Mouse (Mus musculus): ENCODE measurements around the gene Olfr575. TPM values are rescaled to one million over a fixed set of nuclear protein-coding genes. Genes with fewer than 3 reads are reported as not detected.

Gene Olfr575
- polyA plus RNA-seq (2014; fragmentation: Illumina TruSeq; extraction: RNeasy Lipid Tissue Mini Kit (QIAGEN cat#74804); ENCODE audit: insufficient read depth, low read depth, low replicate concordance): not detected

DNA sequence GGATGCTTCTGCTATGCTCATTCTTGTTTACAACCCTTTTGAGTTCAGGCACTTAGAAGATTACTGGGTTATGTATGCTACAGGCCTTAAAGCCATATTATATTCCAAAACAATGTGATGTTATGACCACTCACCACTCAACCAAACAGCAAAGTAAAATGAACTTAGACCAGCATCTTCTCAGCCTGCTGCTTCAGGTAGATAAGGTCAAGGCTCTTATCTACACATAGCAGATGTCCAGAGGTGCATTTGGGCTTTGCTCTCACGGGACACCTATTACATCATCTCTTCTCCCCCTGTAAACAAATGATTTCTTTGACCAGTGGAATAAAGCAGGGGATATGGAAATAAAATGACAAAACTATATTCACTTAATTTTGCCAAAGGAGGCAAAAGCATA is at the start of gene Olfr575:
TSS of gene Olfr575 (minus strand) at position 183 of the 400 bp plus-strand sequence.

DNA sequence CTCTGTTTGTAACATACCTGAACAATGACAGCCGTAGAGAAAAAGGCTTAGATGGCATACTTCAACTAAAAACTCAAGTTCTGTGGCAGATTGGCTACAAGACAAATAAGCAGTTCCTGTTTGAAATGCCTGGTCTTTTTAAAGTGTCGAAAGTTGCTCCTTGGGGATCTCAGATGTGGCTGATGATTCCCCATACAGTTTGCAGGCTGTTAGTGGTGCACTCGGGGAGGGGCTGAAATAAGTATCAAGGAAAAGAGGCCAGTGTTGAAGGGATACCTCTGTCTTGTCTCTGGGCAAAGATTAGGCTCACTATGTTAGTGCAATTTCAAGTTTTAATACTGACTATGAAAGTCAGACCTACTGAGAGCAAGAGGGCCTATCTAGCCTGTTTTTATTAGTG is 30.6 kb upstream of the Olfr575 start, which contains the start of gene Olfr578:
TSS of gene Olfr578 (minus strand) at position 101 of the 400 bp plus-strand sequence.

DNA sequence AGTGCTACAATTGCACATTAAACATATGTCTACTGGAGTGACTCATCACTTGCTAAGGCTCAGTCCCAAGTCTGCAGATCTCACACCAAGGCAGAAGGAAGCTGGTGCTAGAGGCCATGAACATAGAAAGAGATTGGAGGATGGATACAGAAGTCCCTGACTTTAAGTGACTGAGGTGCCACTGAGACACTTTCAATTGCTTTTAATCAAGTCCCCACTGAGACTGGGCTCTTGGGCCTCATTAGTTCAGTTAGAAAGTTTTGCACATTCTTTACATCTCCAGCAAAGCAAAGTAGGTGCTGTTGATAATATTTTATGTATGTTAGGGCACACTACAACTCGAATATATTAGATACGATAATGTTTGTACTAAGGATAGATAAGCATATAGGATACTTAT is 17.3 kb upstream of the Olfr575 start, which contains the start of gene Olfr577:
TSS of gene Olfr577 (minus strand) at position 101 of the 400 bp plus-strand sequence.

DNA sequence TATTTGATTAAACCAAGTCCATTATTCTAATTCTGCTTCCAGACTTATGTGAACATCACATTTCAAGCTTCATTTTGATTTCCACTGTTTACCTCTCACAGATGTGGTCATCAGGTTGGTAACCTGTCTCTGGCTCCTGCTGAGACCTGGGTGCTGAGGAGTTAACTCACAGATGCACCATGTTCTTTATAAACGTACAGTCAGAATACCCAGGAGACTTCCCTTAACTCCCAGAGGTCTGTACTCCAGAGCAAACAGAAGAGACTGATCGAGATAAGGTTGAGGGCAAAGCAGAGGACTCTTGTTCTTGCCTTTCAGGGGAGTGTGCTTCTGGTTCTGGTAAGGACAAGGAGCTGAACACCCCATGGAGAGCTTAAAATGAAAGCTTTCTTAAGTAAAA is 3.8 kb upstream of the Olfr575 start, which contains the start of gene Olfr576:
TSS of gene Olfr576 (plus strand) at position 301 of the 400 bp plus-strand sequence.

DNA sequence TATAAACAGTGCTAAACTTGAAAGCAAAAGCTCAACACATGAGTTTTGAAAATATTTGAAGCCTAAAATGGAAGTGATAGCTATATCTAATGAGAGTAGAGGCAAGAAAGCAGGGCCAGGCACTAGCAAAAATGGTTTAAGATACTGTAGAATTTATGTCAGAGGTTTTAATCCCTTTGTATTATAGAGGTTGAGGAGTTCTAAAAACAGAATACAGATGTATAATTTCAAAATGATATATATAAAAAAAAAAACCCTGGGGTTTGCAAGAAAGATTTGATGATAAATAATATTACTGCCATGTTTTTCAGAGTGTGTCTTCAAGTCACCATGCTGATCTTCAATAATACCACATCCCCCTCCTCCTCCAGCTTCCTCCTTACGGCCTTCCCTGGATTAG is 10.4 kb downstream of the Olfr575 start, which contains the start of gene Olfr574:
TSS of gene Olfr574 (plus strand) at position 301 of the 400 bp plus-strand sequence.

DNA sequence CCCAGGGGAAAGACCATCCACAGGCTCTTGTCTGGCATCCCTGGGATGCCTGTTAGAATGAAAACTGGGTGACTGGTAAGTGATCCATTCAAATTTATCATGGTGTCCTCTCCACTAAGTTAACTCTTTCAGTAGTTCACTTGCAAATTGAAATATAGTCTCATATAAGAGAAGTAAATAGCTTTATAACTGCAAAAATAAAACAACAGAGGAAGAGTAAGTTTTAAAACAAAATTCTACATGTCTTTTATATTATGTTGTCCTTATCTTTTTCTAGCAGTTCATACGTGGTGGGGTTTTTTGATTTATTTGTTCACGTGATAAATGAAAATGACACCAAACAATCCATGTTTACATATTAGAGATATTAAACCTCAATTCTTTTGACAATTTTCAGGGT is 16.1 kb downstream of the Olfr575 start, which contains the start of gene Olfr573-ps1:
TSS of gene Olfr573-ps1 (minus strand) at position 101 of the 400 bp plus-strand sequence.

DNA sequence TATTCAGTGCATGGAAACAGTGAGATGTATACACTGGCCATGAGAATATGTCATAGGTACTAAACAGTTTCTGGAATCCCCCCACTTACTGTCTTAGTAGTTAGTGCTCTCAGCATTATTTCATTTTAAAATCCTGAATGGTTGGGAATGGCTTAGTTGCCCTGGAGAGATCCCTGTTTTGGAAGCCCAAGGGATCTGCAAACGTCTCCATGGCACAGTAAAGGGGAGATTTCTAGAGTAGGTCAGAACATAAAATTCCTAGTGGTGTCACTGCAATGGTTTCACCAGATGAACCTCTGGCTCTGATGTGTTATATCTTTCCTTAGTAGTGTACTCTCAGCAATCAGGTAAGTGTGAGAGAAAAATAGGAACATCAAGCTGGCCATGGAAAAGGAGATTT is 34.5 kb downstream of the Olfr575 start, which contains the start of gene Olfr572:
TSS of gene Olfr572 (plus strand) at position 301 of the 400 bp plus-strand sequence.

DNA sequence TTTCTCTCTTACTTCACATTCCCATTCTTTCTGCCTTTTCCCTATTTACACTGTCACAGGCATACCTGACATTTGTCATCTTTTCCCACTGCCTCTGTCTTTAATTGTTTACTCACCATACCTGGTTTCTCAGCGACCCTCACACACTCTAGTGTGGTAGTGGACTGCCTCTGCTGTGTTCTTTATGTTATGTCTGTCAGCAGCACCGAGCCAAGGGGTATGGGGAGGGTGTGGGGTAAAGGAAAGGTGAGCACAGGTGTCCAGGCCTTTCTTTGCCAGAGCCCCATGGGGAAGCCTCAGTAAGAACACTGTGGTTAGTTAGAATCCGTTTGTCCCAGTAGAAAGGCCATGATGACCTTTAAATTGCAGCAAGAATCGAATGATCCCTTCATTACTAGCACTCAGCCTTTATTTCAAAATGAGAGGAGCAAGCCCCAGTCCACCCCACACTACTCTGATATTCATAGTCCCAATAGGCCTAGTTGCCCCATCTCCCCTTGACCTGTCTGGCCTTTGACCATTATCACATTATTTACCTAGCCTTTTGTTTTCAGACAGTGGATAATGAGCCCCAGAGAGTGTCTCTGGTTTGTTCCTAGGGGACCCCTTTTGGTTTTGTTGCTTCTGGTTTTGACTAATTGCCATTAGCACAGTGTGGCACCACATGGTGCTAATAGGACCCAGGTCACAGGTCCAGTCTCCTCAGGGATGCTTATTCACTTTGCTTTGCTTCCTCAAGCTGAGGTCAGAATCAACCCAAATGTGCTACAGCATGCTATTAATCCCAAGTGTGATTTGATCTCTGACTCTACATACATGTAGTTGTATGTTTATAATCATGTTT is 41.3 kb downstream of the Olfr575 start, which contains the start of gene Olfr571:
TSS of gene Olfr571 (minus strand) at position 505 of the 844 bp plus-strand sequence.

Other genes with a start within 250 kb of the Olfr575 start
- not detected for gene Olfr33, start 239.7 kb downstream of the Olfr575 start, polyA plus RNA-seq (2014; fragmentation: Illumina TruSeq; extraction: RNeasy Lipid Tissue Mini Kit (QIAGEN cat#74804); ENCODE audit: insufficient read depth, low read depth, low replicate concordance)
- gene Olfr559, start 231.3 kb downstream of the Olfr575 start, polyA plus RNA-seq (2014; fragmentation: Illumina TruSeq; extraction: RNeasy Lipid Tissue Mini Kit (QIAGEN cat#74804); ENCODE audit: insufficient read depth, low read depth, low replicate concordance): not detected
- not detected for gene Olfr560, start 199.4 kb downstream of the Olfr575 start, polyA plus RNA-seq (2014; fragmentation: Illumina TruSeq; extraction: RNeasy Lipid Tissue Mini Kit (QIAGEN cat#74804); ENCODE audit: insufficient read depth, low read depth, low replicate concordance)
- not detected for gene Olfr78, start 199.3 kb downstream of the Olfr575 start, polyA plus RNA-seq (2014; fragmentation: Illumina TruSeq; extraction: RNeasy Lipid Tissue Mini Kit (QIAGEN cat#74804); ENCODE audit: insufficient read depth, low read depth, low replicate concordance)
- gene Olfr561, start 187.6 kb downstream of the Olfr575 start, polyA plus RNA-seq (2014; fragmentation: Illumina TruSeq; extraction: RNeasy Lipid Tissue Mini Kit (QIAGEN cat#74804); ENCODE audit: insufficient read depth, low read depth, low replicate concordance): not detected
- not detected for gene Olfr564, start 155.3 kb downstream of the Olfr575 start, polyA plus RNA-seq (2014; fragmentation: Illumina TruSeq; extraction: RNeasy Lipid Tissue Mini Kit (QIAGEN cat#74804); ENCODE audit: insufficient read depth, low read depth, low replicate concordance)
- gene Olfr566, start 100.0 kb downstream of the Olfr575 start, polyA plus RNA-seq (2014; fragmentation: Illumina TruSeq; extraction: RNeasy Lipid Tissue Mini Kit (QIAGEN cat#74804); ENCODE audit: insufficient read depth, low read depth, low replicate concordance): not detected
- not detected for gene Olfr568, start 81.7 kb downstream of the Olfr575 start, polyA plus RNA-seq (2014; fragmentation: Illumina TruSeq; extraction: RNeasy Lipid Tissue Mini Kit (QIAGEN cat#74804); ENCODE audit: insufficient read depth, low read depth, low replicate concordance)
- not detected for gene Olfr569, start 67.9 kb downstream of the Olfr575 start, polyA plus RNA-seq (2014; fragmentation: Illumina TruSeq; extraction: RNeasy Lipid Tissue Mini Kit (QIAGEN cat#74804); ENCODE audit: insufficient read depth, low read depth, low replicate concordance)
- gene Olfr570, start 64.2 kb downstream of the Olfr575 start, polyA plus RNA-seq (2014; fragmentation: Illumina TruSeq; extraction: RNeasy Lipid Tissue Mini Kit (QIAGEN cat#74804); ENCODE audit: insufficient read depth, low read depth, low replicate concordance): not detected
- not detected for gene Olfr571, start 41.2 kb downstream of the Olfr575 start, polyA plus RNA-seq (2014; fragmentation: Illumina TruSeq; extraction: RNeasy Lipid Tissue Mini Kit (QIAGEN cat#74804); ENCODE audit: insufficient read depth, low read depth, low replicate concordance)
- not detected for gene Olfr572, start 34.4 kb downstream of the Olfr575 start, polyA plus RNA-seq (2014; fragmentation: Illumina TruSeq; extraction: RNeasy Lipid Tissue Mini Kit (QIAGEN cat#74804); ENCODE audit: insufficient read depth, low read depth, low replicate concordance)
- not detected for gene Olfr573-ps1, start 16.2 kb downstream of the Olfr575 start, polyA plus RNA-seq (2014; fragmentation: Illumina TruSeq; extraction: RNeasy Lipid Tissue Mini Kit (QIAGEN cat#74804); ENCODE audit: insufficient read depth, low read depth, low replicate concordance)
- not detected for gene Olfr574, start 10.3 kb downstream of the Olfr575 start, polyA plus RNA-seq (2014; fragmentation: Illumina TruSeq; extraction: RNeasy Lipid Tissue Mini Kit (QIAGEN cat#74804); ENCODE audit: insufficient read depth, low read depth, low replicate concordance)
- gene Olfr576, start 3.9 kb upstream of the Olfr575 start, polyA plus RNA-seq (2014; fragmentation: Illumina TruSeq; extraction: RNeasy Lipid Tissue Mini Kit (QIAGEN cat#74804); ENCODE audit: insufficient read depth, low read depth, low replicate concordance): not detected
- not detected for gene Olfr577, start 17.2 kb upstream of the Olfr575 start, polyA plus RNA-seq (2014; fragmentation: Illumina TruSeq; extraction: RNeasy Lipid Tissue Mini Kit (QIAGEN cat#74804); ENCODE audit: insufficient read depth, low read depth, low replicate concordance)
- gene Olfr578, start 30.5 kb upstream of the Olfr575 start, polyA plus RNA-seq (2014; fragmentation: Illumina TruSeq; extraction: RNeasy Lipid Tissue Mini Kit (QIAGEN cat#74804); ENCODE audit: insufficient read depth, low read depth, low replicate concordance): not detected
- gene Olfr582, start 79.2 kb upstream of the Olfr575 start, polyA plus RNA-seq (2014; fragmentation: Illumina TruSeq; extraction: RNeasy Lipid Tissue Mini Kit (QIAGEN cat#74804); ENCODE audit: insufficient read depth, low read depth, low replicate concordance): not detected
- gene Olfr583, start 92.5 kb upstream of the Olfr575 start, polyA plus RNA-seq (2014; fragmentation: Illumina TruSeq; extraction: RNeasy Lipid Tissue Mini Kit (QIAGEN cat#74804); ENCODE audit: insufficient read depth, low read depth, low replicate concordance): not detected
- gene Olfr584, start 123.1 kb upstream of the Olfr575 start, polyA plus RNA-seq (2014; fragmentation: Illumina TruSeq; extraction: RNeasy Lipid Tissue Mini Kit (QIAGEN cat#74804); ENCODE audit: insufficient read depth, low read depth, low replicate concordance): not detected
- gene Olfr585, start 138.9 kb upstream of the Olfr575 start, polyA plus RNA-seq (2014; fragmentation: Illumina TruSeq; extraction: RNeasy Lipid Tissue Mini Kit (QIAGEN cat#74804); ENCODE audit: insufficient read depth, low read depth, low replicate concordance): not detected
- not detected for gene Olfr586, start 166.9 kb upstream of the Olfr575 start, polyA plus RNA-seq (2014; fragmentation: Illumina TruSeq; extraction: RNeasy Lipid Tissue Mini Kit (QIAGEN cat#74804); ENCODE audit: insufficient read depth, low read depth, low replicate concordance)
- gene Olfr588-ps1, start 182.1 kb upstream of the Olfr575 start, polyA plus RNA-seq (2014; fragmentation: Illumina TruSeq; extraction: RNeasy Lipid Tissue Mini Kit (QIAGEN cat#74804); ENCODE audit: insufficient read depth, low read depth, low replicate concordance): not detected
- gene Olfr589, start 197.6 kb upstream of the Olfr575 start, polyA plus RNA-seq (2014; fragmentation: Illumina TruSeq; extraction: RNeasy Lipid Tissue Mini Kit (QIAGEN cat#74804); ENCODE audit: insufficient read depth, low read depth, low replicate concordance): not detected
- not detected for gene Olfr591, start 219.6 kb upstream of the Olfr575 start, polyA plus RNA-seq (2014; fragmentation: Illumina TruSeq; extraction: RNeasy Lipid Tissue Mini Kit (QIAGEN cat#74804); ENCODE audit: insufficient read depth, low read depth, low replicate concordance)
- gene Olfr592, start 226.0 kb upstream of the Olfr575 start, polyA plus RNA-seq (2014; fragmentation: Illumina TruSeq; extraction: RNeasy Lipid Tissue Mini Kit (QIAGEN cat#74804); ENCODE audit: insufficient read depth, low read depth, low replicate concordance): not detected